14 mouse cellular contexts compared by ENCODE assay signal in genomic region chr2:34777237-34777868, GRCm38 (mm10). TPM values are rescaled to one million over a fixed set of nuclear protein-coding genes. Genes with fewer than 3 reads are reported as not detected.
DNase-seq lines count a peak whose midpoint lies in the region; ATAC-seq and TF ChIP-seq lines count a peak whose summit lies in the region.
"Had no signal": no experiment of that assay in that cellular context is flagged by ENCODE, and none has a peak within 500 bp of the region (broad histone marks: within the 10 kb centered on the region; RNA-seq: fewer than 3 reads in every experiment).

No protein-coding gene starts in this region.

- no peaks in the 10 kb centered on the region for H3K27me3 ChIP-seq in heart, embryonic 14.5 days (ENCODE audit: control insufficient read depth, insufficient read depth, low read length)
- no peaks in the 10 kb centered on the region for H3K27me3 ChIP-seq in midbrain, embryonic 12.5 days
- no peaks in the 10 kb centered on the region for H3K27me3 ChIP-seq in midbrain, postnatal 0 days (ENCODE audit: insufficient read depth, low read length)
- no peaks in the 10 kb centered on the region for H3K27me3 ChIP-seq in liver, embryonic 15.5 days
- H3K27me3 ChIP-seq: limb, embryonic 15.5 days had no signal

- peak overlapping the region; percentile 72; the same call in 1 of the 2 replicates for H3K4me2 ChIP-seq in heart, embryonic 14.5 days (ENCODE audit: low read length)
- H3K4me2 ChIP-seq in midbrain, embryonic 12.5 days (replicated peaks): peak overlapping the region; percentile 70; the same call in 1 of the 2 replicates
- no peak overlapping the region; the same call in 1 of the 2 replicates for H3K4me2 ChIP-seq in midbrain, postnatal 0 days (ENCODE audit: low read depth, low read length, poor library complexity, severe bottlenecking)
- H3K4me2 ChIP-seq in liver, embryonic 15.5 days: peak overlapping the region; percentile 77; the same call in 1 of the 2 replicates

- no peak overlapping the region for H3K27ac ChIP-seq in heart, embryonic 14.5 days (replicated peaks in 1 of 2; ENCODE audit: control insufficient read depth in 1 of 2, insufficient read depth in 1 of 2, low read depth in 2 of 2, low read length in 2 of 2)
- no peak overlapping the region for H3K27ac ChIP-seq in midbrain, embryonic 12.5 days (replicated peaks)
- H3K27ac ChIP-seq in midbrain, postnatal 0 days (ENCODE audit: low read depth, low read length): no peak overlapping the region
- no peak overlapping the region for H3K27ac ChIP-seq in liver, embryonic 15.5 days (replicated peaks)
- H3K27ac ChIP-seq: limb, embryonic 15.5 days had no signal

- 61% methylated on average over 1 of the region's 1 CpGs for WGBS in heart, embryonic 14.5 days
- WGBS in midbrain, embryonic 12.5 days: 67% methylated on average over 1 of the region's 1 CpGs
- 54% methylated on average over 1 of the region's 1 CpGs for WGBS in midbrain, postnatal 0 days
- 52% methylated on average over 1 of the region's 1 CpGs for WGBS in liver, embryonic 15.5 days (ENCODE audit: insufficient replicate concordance)

- no peak for ATAC-seq in heart, embryonic 14.5 days (ENCODE audit: insufficient number of reproducible peaks, insufficient read depth, low FRiP score, low read depth)
- ATAC-seq in midbrain, embryonic 12.5 days (ENCODE audit: low FRiP score, low read depth): no peak
- ATAC-seq in midbrain, postnatal 0 days (ENCODE audit: low FRiP score): no peak
- ATAC-seq in liver, embryonic 15.5 days (ENCODE audit: insufficient read depth): no peak

- no peak for TF ChIP-seq CTCF in midbrain, postnatal 0 days (IDR thresholded peaks at IDR 0.05)

- H3K9ac ChIP-seq in heart, embryonic 14.5 days (ENCODE audit: low read length): no peak overlapping the region
- no peak overlapping the region for H3K9ac ChIP-seq in midbrain, embryonic 12.5 days (replicated peaks)
- no peak overlapping the region for H3K9ac ChIP-seq in midbrain, postnatal 0 days (replicated peaks; ENCODE audit: low read length, poor library complexity, severe bottlenecking)
- H3K9ac ChIP-seq in liver, embryonic 15.5 days: no peak overlapping the region
- H3K9ac ChIP-seq: limb, embryonic 15.5 days had no signal

- no peaks in the 10 kb centered on the region for H3K9me3 ChIP-seq in heart, embryonic 14.5 days (ENCODE audit: control insufficient read depth, low read length)
- H3K9me3 ChIP-seq in midbrain, embryonic 12.5 days: no peaks in the 10 kb centered on the region
- no peaks in the 10 kb centered on the region for H3K9me3 ChIP-seq in midbrain, postnatal 0 days (ENCODE audit: low read length)
- H3K9me3 ChIP-seq in liver, embryonic 15.5 days (replicated peaks): no peaks in the 10 kb centered on the region
- H3K9me3 ChIP-seq: limb, embryonic 15.5 days had no signal

- DNase-seq in heart, adult 11 months: no peak
- DNase-seq in midbrain, postnatal 0 days (ENCODE audit: low spot score): no peak
- DNase-seq in spleen, adult 18-20 months: no peak
- DNase-seq in urinary bladder, postnatal 10 days (ENCODE audit: low spot score): no peak
- no peak for DNase-seq in lung, postnatal 10 days
- DNase-seq: right cerebral cortex, postnatal 14 days had no signal

- H3K4me1 ChIP-seq in heart, embryonic 14.5 days (ENCODE audit: control insufficient read depth in 2 of 2, insufficient read depth in 2 of 2, low read length in 2 of 2): peaks cover 8 to 41% of the 10 kb centered on the region in 2 experiments
- H3K4me1 ChIP-seq in midbrain, embryonic 12.5 days: peaks cover 43% of the 10 kb centered on the region
- peaks cover 9% of the 10 kb centered on the region; the same call in 1 of the 2 replicates for H3K4me1 ChIP-seq in midbrain, postnatal 0 days (ENCODE audit: insufficient read depth, low read length)
- peaks cover 65% of the 10 kb centered on the region for H3K4me1 ChIP-seq in liver, embryonic 15.5 days (replicated peaks)

- peaks cover 89% of the 10 kb centered on the region for H3K36me3 ChIP-seq in heart, embryonic 14.5 days (ENCODE audit: control insufficient read depth, insufficient read depth, low read length)
- peaks cover 73% of the 10 kb centered on the region for H3K36me3 ChIP-seq in midbrain, embryonic 12.5 days
- H3K36me3 ChIP-seq in midbrain, postnatal 0 days (ENCODE audit: insufficient read depth, low read length): peaks cover 42% of the 10 kb centered on the region
- H3K36me3 ChIP-seq in liver, embryonic 15.5 days (replicated peaks): peaks cover 94% of the 10 kb centered on the region

- 0 out of 4 replicates have a peak overlapping the region, but pooled peaks of 1 of the 2 experiments have one; percentile 1 for H3K4me3 ChIP-seq in heart, embryonic 14.5 days (ENCODE audit: control insufficient read depth in 1 of 2, insufficient read depth in 1 of 2, low read depth in 1 of 2, low read length in 2 of 2)
- H3K4me3 ChIP-seq in midbrain, embryonic 12.5 days: no peak overlapping the region
- H3K4me3 ChIP-seq in midbrain, postnatal 0 days (ENCODE audit: low read depth, low read length): no peak overlapping the region
- no peak overlapping the region; the same call in 1 of the 2 replicates for H3K4me3 ChIP-seq in liver, embryonic 15.5 days (replicated peaks)

RNA-seq across cellular contexts. Expression of gene Hspa5, which starts 5.6 kb away (rescaled TPM):
- 545 and 663 TPM in 2 replicates for polyA plus RNA-seq in heart, embryonic 14.5 days (2014; fragmentation: Nextera tagmentation; extraction: Ambion mirVana)
- 609 and 641 TPM in 2 replicates for polyA plus RNA-seq in midbrain, embryonic 12.5 days (2016; fragmentation: Nextera tagmentation; extraction: Ambion mirVana)
- 194 and 214 TPM in 2 replicates for total RNA-seq in midbrain, postnatal 0 days (2014; rRNA removed)
- polyA plus RNA-seq in midbrain, postnatal 0 days (2015; fragmentation: Nextera tagmentation; extraction: Ambion mirVana): 305 and 331 TPM in 2 replicates
- polyA plus RNA-seq in liver, embryonic 15.5 days (2015; fragmentation: Nextera tagmentation; extraction: Ambion mirVana): 509 TPM in 2 replicates

RNA-seq across cellular contexts. Expression of gene Gapvd1, which starts 22.3 kb away (rescaled TPM):
- 66.2 and 69.5 TPM in 2 replicates for polyA plus RNA-seq in heart, embryonic 14.5 days (2014; fragmentation: Nextera tagmentation; extraction: Ambion mirVana)
- polyA plus RNA-seq in midbrain, embryonic 12.5 days (2016; fragmentation: Nextera tagmentation; extraction: Ambion mirVana): 124 and 130 TPM in 2 replicates
- 89.2 and 107 TPM in 2 replicates for total RNA-seq in midbrain, postnatal 0 days (2014; rRNA removed)
- polyA plus RNA-seq in midbrain, postnatal 0 days (2015; fragmentation: Nextera tagmentation; extraction: Ambion mirVana): 74.4 and 87.9 TPM in 2 replicates
- 79.9 and 89.4 TPM in 2 replicates for polyA plus RNA-seq in liver, embryonic 15.5 days (2015; fragmentation: Nextera tagmentation; extraction: Ambion mirVana)

RNA-seq across cellular contexts. Expression of gene Rabepk, which starts 22.4 kb away (rescaled TPM):
- 25.5 and 26.7 TPM in 2 replicates for polyA plus RNA-seq in heart, embryonic 14.5 days (2014; fragmentation: Nextera tagmentation; extraction: Ambion mirVana)
- polyA plus RNA-seq in midbrain, embryonic 12.5 days (2016; fragmentation: Nextera tagmentation; extraction: Ambion mirVana): 20.3 and 24.6 TPM in 2 replicates
- total RNA-seq in midbrain, postnatal 0 days (2014; rRNA removed): 14.3 and 19.2 TPM in 2 replicates
- polyA plus RNA-seq in midbrain, postnatal 0 days (2015; fragmentation: Nextera tagmentation; extraction: Ambion mirVana): 23.2 and 23.7 TPM in 2 replicates
- 20.1 and 22.3 TPM in 2 replicates for polyA plus RNA-seq in liver, embryonic 15.5 days (2015; fragmentation: Nextera tagmentation; extraction: Ambion mirVana)

RNA-seq across cellular contexts. Expression of gene Fbxw2, which starts 48.8 kb away (rescaled TPM):
- polyA plus RNA-seq in heart, embryonic 14.5 days (2014; fragmentation: Nextera tagmentation; extraction: Ambion mirVana): 51.0 and 65.8 TPM in 2 replicates
- 81.6 and 85.0 TPM in 2 replicates for polyA plus RNA-seq in midbrain, embryonic 12.5 days (2016; fragmentation: Nextera tagmentation; extraction: Ambion mirVana)
- total RNA-seq in midbrain, postnatal 0 days (2014; rRNA removed): 124 and 133 TPM in 2 replicates
- 115 and 122 TPM in 2 replicates for polyA plus RNA-seq in midbrain, postnatal 0 days (2015; fragmentation: Nextera tagmentation; extraction: Ambion mirVana)
- polyA plus RNA-seq in liver, embryonic 15.5 days (2015; fragmentation: Nextera tagmentation; extraction: Ambion mirVana): 57.5 and 60.5 TPM in 2 replicates

RNA-seq across cellular contexts. Expression of gene Gm34653, which starts 55.5 kb away (rescaled TPM):
- not detected in 2 replicates for polyA plus RNA-seq in heart, embryonic 14.5 days (2014; fragmentation: Nextera tagmentation; extraction: Ambion mirVana)
- 0.10 TPM in 1 of 2 replicates, not detected in the other for polyA plus RNA-seq in midbrain, embryonic 12.5 days (2016; fragmentation: Nextera tagmentation; extraction: Ambion mirVana)
- 2.0 TPM in 1 of 2 replicates, not detected in the other for total RNA-seq in midbrain, postnatal 0 days (2014; rRNA removed)
- polyA plus RNA-seq in midbrain, postnatal 0 days (2015; fragmentation: Nextera tagmentation; extraction: Ambion mirVana): 0.12 TPM in 1 of 2 replicates, not detected in the other
- polyA plus RNA-seq in liver, embryonic 15.5 days (2015; fragmentation: Nextera tagmentation; extraction: Ambion mirVana): not detected in 2 replicates
- total RNA-seq: layer of hippocampus, adult 18-20 months; monocyte, adult 5-6 weeks had no signal
- polyA plus RNA-seq: heart, postnatal 0 days; limb, embryonic 15.5 days; testis, adult 2 months had no signal
